Mouse (Mus musculus): ENCODE data around the gene Olfr324. TPM values are rescaled to one million over a fixed set of nuclear protein-coding genes. Genes with fewer than 3 reads are reported as not detected.

Olfr324 gene
- polyA plus RNA-seq (2012; ENCODE audit: insufficient read depth, low replicate concordance), result not detected in 2 replicates

DNA sequence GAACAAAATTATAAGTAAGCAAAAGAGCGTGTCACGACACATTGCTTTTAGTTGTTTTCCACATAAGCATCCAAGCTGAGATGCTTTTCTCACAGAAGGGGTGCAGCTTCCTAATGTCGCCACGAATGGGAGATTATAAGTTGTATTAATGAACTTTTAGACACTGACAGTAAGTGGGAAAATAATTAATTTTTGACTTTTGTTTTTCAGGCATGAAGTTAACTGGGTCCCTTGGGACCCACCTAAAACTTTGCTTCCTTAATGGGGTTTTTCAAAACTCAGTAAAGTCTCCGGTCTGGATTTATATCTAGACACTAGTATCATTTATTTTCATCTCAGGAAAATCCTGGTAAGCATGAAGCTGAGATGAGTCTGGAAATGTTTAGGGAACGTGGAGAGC is at the start of gene Olfr324:
Olfr324 (plus strand) TSS at position 301 of the 400 bp plus-strand sequence.
- peaks cover 17% of the 10 kb centered on the region for H3K4me1 ChIP-seq
- H3K27me3 ChIP-seq (replicated peaks), result peaks cover 11% of the 10 kb centered on the region
- H3K9me3 ChIP-seq, result no peaks in the 10 kb centered on the region
- TF ChIP-seq GATA1 (IDR thresholded peaks at IDR 0.05; ENCODE audit: borderline replicate concordance, low read length) (no peak), FLI1 (IDR thresholded peaks at IDR 0.05; ENCODE audit: low read length) (no peak)
- no peak within 1 kb of the TSS for H3K4me3 ChIP-seq (replicated peaks)
- H3K36me3 ChIP-seq (replicated peaks; ENCODE audit: low read length), result no peaks in the 10 kb centered on the region

DNA sequence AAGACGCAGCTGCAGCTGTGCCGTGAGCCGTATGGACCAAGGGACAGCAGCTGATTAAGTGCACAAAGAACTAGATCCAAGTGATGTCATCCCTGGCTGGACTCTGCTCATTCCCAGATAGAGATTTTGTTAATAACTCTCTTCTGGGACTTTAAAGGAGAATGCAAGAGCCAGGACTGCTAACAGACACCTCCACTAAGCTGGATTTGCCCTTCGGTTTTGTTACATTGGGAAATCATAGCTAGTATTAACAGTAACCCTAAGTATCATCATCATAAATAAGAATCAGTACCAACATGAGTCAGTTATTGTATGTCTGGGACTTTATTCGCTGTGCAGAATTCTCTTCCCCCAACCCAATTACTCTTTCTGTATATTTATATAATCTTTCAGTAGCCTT is 48.6 kb upstream of the Olfr324 start, which contains the start of gene Olfr329-ps:
Olfr329-ps (minus strand) TSS at position 101 of the 400 bp plus-strand sequence.
- TF ChIP-seq FLI1 (IDR thresholded peaks at IDR 0.05; ENCODE audit: low read length), result no peak
- TF ChIP-seq GATA1 (IDR thresholded peaks at IDR 0.05; ENCODE audit: borderline replicate concordance, low read length), result no peak
- no peaks in the 10 kb centered on the region for H3K36me3 ChIP-seq (replicated peaks; ENCODE audit: low read length)

DNA sequence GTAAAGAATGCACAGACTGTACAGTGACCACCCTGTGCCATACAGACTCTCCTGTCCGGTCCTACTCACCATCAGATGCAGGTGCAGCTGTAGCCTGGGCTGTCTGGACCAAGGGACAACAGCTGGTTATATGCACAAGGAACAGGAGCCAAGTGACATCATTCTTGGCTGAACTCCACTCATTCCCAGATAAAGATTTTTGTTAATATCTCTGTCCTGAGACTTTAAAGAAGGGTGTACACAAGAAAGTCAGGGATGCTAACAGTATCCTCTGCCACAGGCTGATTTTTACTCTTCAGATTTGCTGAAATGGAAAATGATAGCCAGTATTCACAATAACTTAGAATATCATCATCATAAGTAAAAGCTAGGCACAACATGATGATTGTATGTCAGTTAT is 39.4 kb upstream of the Olfr324 start, which contains the start of gene Olfr328:
Olfr328 (minus strand) TSS at position 101 of the 400 bp plus-strand sequence.
- peaks cover 4% of the 10 kb centered on the region; the same call in 1 of the 2 replicates for H3K4me1 ChIP-seq
- peaks cover 7% of the 10 kb centered on the region for H3K27me3 ChIP-seq (replicated peaks)
- no peaks in the 10 kb centered on the region for H3K9me3 ChIP-seq
- H3K4me3 ChIP-seq (replicated peaks), result no peak within 1 kb of the TSS
- H3K36me3 ChIP-seq (replicated peaks; ENCODE audit: low read length), result no peaks in the 10 kb centered on the region
- no peak for TF ChIP-seq GATA1 (IDR thresholded peaks at IDR 0.05; ENCODE audit: borderline replicate concordance, low read length)
- no peak for TF ChIP-seq FLI1 (IDR thresholded peaks at IDR 0.05; ENCODE audit: low read length)

More for the DNA sequence above, 48.6 kb upstream of the Olfr324 start, which contains the start of gene Olfr329-ps:
- H3K4me1 ChIP-seq, result no peaks in the 10 kb centered on the region
- H3K27me3 ChIP-seq (replicated peaks), result peaks cover 7% of the 10 kb centered on the region
- H3K4me3 ChIP-seq (replicated peaks), result no peak within 1 kb of the TSS
- H3K9me3 ChIP-seq, result no peaks in the 10 kb centered on the region

DNA sequence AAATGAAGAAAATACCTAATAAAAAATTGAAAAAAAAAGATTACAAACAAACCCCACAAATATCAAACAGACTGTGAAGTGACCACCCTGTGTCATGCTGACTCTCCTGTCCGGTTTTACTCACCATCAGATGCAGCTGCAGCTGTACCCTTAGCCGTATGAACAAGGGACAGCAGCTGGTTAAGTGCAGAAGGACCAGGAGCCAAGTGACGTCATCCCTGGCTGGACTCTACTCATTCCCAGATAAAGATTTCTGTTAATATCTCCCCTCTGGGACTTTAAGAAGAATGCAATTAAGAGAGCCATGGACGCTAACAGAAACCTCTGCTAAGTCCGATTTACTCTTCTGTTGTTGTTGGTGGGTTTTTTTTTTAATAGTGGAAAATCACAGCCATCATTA is 24.5 kb upstream of the Olfr324 start, which contains the start of gene Olfr224:
Olfr224 (minus strand) TSS at position 149 of the 400 bp plus-strand sequence.
- peaks cover 11% of the 10 kb centered on the region for H3K4me1 ChIP-seq
- peaks cover 8% of the 10 kb centered on the region for H3K27me3 ChIP-seq (replicated peaks)
- H3K36me3 ChIP-seq (replicated peaks; ENCODE audit: low read length), result no peaks in the 10 kb centered on the region

DNA sequence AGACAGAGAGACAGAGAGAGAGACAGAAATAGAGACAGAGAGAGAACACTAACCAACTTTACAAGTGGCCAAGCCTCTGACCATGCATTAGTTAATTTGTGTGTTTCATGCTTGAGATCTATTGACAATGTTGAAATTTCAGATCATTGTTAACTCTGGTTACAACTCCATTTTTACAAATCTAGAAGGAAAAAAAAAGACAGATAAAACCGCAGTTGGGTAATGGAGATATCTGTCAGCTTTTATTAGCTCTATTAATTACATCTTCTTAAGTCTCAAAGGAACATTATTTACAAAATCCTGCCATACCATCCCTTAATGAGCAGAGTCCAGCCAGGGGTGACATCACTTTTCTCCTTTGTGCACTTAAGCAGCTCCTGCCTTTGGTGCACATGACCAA is 17.5 kb upstream of the Olfr324 start, which contains the start of gene Olfr325:
Olfr325 (plus strand) TSS at position 301 of the 400 bp plus-strand sequence.
- peaks cover 18% of the 10 kb centered on the region for H3K27me3 ChIP-seq (replicated peaks)
- H3K9me3 ChIP-seq, result 0 out of 2 replicates have a peak, but pooled peaks cover 6% of the 10 kb centered on the region
- H3K4me1 ChIP-seq, result peaks cover 3% of the 10 kb centered on the region; the same call in 1 of the 2 replicates

More for the DNA sequence above, 24.5 kb upstream of the Olfr324 start, which contains the start of gene Olfr224:
- H3K4me3 ChIP-seq (replicated peaks), result no peak within 1 kb of the TSS
- TF ChIP-seq FLI1 (IDR thresholded peaks at IDR 0.05; ENCODE audit: low read length), result no peak
- TF ChIP-seq GATA1 (IDR thresholded peaks at IDR 0.05; ENCODE audit: borderline replicate concordance, low read length), result no peak
- 0 out of 2 replicates have a peak, but pooled peaks cover 6% of the 10 kb centered on the region for H3K9me3 ChIP-seq

DNA sequence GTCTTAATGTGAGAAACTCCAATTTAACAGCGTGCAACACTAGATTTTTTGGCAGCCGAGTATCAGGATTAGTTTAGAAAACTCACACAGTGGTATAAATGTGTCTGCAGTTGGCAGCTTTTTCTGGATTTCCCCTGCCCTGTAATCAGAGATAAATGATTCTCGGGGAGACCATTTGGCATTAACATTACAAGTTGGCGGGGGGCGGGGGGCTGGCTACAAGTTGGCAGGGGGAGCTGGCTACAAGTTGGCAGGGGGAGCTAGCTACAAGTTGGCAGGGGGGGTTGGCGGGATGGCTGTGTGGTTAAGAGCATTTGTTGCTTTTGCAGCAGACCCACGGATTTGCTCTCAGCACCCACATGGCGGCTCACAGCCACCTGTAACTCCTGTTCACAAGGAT is 16.3 kb upstream of the Olfr324 start:
- H3K4me1 ChIP-seq, result no peaks in the 10 kb centered on the region; the same call in 1 of the 2 replicates
- no peaks in the 10 kb centered on the region for H3K36me3 ChIP-seq (replicated peaks; ENCODE audit: low read length)
- H3K9me3 ChIP-seq, result no peaks in the 10 kb centered on the region
- no peak for TF ChIP-seq GATA1 (IDR thresholded peaks at IDR 0.05; ENCODE audit: borderline replicate concordance, low read length)
- TF ChIP-seq FLI1 (IDR thresholded peaks at IDR 0.05; ENCODE audit: low read length), result no peak
- no peak overlapping the region for H3K4me3 ChIP-seq (replicated peaks)
- H3K27me3 ChIP-seq (replicated peaks), result peaks cover 16% of the 10 kb centered on the region

More for the DNA sequence above, 17.5 kb upstream of the Olfr324 start, which contains the start of gene Olfr325:
- no peak within 1 kb of the TSS for H3K4me3 ChIP-seq (replicated peaks)
- TF ChIP-seq GATA1 (IDR thresholded peaks at IDR 0.05; ENCODE audit: borderline replicate concordance, low read length) (no peak), FLI1 (IDR thresholded peaks at IDR 0.05; ENCODE audit: low read length) (no peak)
- no peaks in the 10 kb centered on the region for H3K36me3 ChIP-seq (replicated peaks; ENCODE audit: low read length)

DNA sequence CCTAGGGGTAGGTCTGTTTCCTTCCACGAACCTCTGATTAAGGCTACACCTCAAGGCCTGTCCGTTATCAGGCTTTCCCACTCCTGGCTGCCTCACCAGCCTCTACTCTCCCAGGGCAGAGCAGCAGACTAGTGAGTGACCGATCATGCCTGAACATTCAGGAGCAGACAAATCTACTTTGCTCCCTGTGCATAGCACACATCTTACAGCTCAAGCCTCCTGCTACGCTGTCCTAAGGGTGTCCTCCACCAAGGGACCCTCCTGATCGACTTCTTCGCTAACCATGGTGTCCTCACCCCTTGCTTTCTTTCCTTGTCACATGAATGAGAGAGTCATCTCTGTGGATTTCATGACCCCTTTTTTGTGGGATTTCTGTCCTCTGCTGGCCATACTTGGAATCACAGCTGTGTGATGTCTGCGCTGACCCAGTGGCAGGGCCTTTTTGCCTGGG is 7.0 kb upstream of the Olfr324 start:
- H3K9me3 ChIP-seq, result no peaks in the 10 kb centered on the region
- peaks cover 27% of the 10 kb centered on the region for H3K4me1 ChIP-seq
- H3K36me3 ChIP-seq (replicated peaks; ENCODE audit: low read length), result no peaks in the 10 kb centered on the region
- H3K4me3 ChIP-seq (replicated peaks), result peak overlapping the region; percentile 89
- peaks cover 11% of the 10 kb centered on the region for H3K27me3 ChIP-seq (replicated peaks)
- TF ChIP-seq GATA1 (IDR thresholded peaks at IDR 0.05; ENCODE audit: borderline replicate concordance, low read length) (no peak), FLI1 (IDR thresholded peaks at IDR 0.05; ENCODE audit: low read length) (no peak)

DNA sequence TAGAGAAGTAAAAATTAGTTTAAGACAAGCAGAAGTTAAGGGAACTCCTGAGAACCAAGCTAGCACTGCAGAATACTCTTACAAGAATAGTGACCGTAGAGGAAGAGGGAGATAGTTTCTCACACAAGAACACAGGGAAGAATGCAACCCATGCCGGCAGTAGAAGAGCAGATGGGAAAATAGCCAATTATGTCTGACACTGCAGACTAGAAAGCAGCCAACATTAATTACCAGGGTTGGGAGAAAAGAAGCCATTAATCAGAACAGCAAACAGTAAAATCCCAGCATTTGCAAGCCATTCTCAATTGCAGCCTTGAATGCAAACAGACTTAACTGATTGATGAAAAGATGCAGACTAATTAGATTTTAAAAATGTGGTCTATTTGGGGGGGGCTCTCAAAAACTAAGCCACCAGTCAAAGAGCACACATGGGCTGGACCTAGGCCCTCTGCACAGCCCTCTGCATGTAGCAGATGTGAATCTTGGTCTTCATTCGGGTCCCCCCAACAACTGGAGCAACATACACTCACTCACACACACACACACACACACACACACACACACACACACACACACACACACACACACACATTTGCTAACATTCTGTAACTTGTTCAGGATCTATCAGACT is 6.2 kb upstream of the Olfr324 start:
- TF ChIP-seq FLI1 (IDR thresholded peaks at IDR 0.05; ENCODE audit: low read length) (no peak), GATA1 (IDR thresholded peaks at IDR 0.05; ENCODE audit: borderline replicate concordance, low read length) (no peak)
- Histone ChIP-seq H3K4me1 (peaks cover 27% of the 10 kb centered on the region), H3K27me3 (replicated peaks) (peaks cover 11% of the 10 kb centered on the region), H3K4me3 (replicated peaks) (no peak overlapping the region), H3K36me3 (replicated peaks; ENCODE audit: low read length) (no peaks in the 10 kb centered on the region), H3K9me3 (no peaks in the 10 kb centered on the region)

DNA sequence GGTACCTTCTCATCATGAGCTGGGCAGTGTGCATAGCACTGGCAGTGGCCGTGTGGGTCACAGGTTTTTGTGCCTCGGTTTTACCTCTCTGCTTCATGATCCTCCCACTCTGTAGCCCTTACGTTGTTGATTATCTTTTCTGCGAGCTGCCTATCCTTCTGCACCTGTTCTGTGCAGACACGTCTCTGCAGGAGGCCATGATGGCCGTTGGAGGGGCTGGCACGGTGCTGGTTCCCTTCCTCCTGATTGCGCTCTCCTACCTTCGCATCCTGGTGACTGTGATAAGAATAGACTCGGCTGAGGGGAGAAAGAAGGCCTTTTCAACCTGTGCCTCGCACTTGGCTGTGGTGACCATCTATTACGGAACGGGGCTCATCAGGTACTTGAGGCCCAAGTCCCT is 2.9 kb downstream of the Olfr324 start:
- peaks cover 11% of the 10 kb centered on the region for H3K27me3 ChIP-seq (replicated peaks)
- no peaks in the 10 kb centered on the region for H3K9me3 ChIP-seq
- no peak overlapping the region for H3K4me3 ChIP-seq (replicated peaks)
- H3K36me3 ChIP-seq (replicated peaks; ENCODE audit: low read length), result no peaks in the 10 kb centered on the region
- peaks cover 22% of the 10 kb centered on the region for H3K4me1 ChIP-seq
- TF ChIP-seq GATA1 (IDR thresholded peaks at IDR 0.05; ENCODE audit: borderline replicate concordance, low read length) (no peak), FLI1 (IDR thresholded peaks at IDR 0.05; ENCODE audit: low read length) (no peak)

DNA sequence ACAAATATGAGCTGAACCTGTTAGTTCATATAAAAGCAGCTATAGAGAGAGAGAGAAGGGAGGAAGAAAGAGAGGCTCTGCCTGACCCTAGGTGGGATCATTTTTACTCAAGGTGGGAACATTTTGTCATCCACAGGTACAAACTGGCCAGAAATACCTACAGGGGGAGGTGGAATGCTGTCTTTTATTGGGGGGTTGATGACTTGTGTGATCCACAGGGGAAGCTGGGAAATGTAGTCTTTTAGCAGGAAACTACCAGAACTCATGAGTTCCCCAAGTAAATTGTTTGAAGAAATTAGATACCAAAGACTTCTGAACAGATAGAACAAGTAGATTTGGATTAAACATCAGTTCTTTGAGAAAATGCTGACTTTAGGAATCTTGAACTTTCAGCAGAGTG is 7.1 kb downstream of the Olfr324 start:
- Histone ChIP-seq H3K27me3 (replicated peaks) (peaks cover 7% of the 10 kb centered on the region), H3K4me3 (replicated peaks) (no peak overlapping the region), H3K4me1 (peaks cover 35% of the 10 kb centered on the region), H3K9me3 (no peaks in the 10 kb centered on the region), H3K36me3 (replicated peaks; ENCODE audit: low read length) (no peaks in the 10 kb centered on the region)
- TF ChIP-seq FLI1 (IDR thresholded peaks at IDR 0.05; ENCODE audit: low read length) (no peak), GATA1 (IDR thresholded peaks at IDR 0.05; ENCODE audit: borderline replicate concordance, low read length) (no peak)

All from megakaryocyte, embryonic 14.5 days (primary cell).